Mouse (Mus musculus) liver, embryonic 14.5 days (tissue): Measurements from ENCODE around the gene Limk2. TPM values are rescaled to one million over a fixed set of nuclear protein-coding genes. Genes with fewer than 3 reads are reported as not detected.
A peak's percentile ranks its signal among the peaks of the same experiment; 100 is the strongest.

Experiments used
- ATAC-seq: fragments of 200-750 bp; cut with Nextera tagmentation; 2 replicates; pipeline ENCODE4 v1.8.0; 2017; ENCODE audit warnings: moderate number of reproducible peaks, mild to moderate bottlenecking, moderate library complexity; ENCODE audit not compliant: insufficient read depth
- DNase-seq, 3 experiments: peaks; one replicate each; pipeline ENCODE4 v3.0.0-alpha.2; 2012 to 2013; ENCODE audit warnings: low read depth in 3 of 3, low spot score in 3 of 3
- H3K27ac ChIP-seq: fragments of 300-500 bp; sonication (generic); 2 replicates; pipeline ENCODE4 v1.5.1; 2014; ENCODE audit warnings: moderate library complexity, mild to moderate bottlenecking, control low read depth, inconsistent platforms
- H3K27me3 ChIP-seq: fragments of 300-500 bp; sonication (generic); 2 replicates; pipeline ENCODE4 v1.6.1; 2014; ENCODE audit warnings: mild to moderate bottlenecking, low read length, moderate library complexity; ENCODE audit not compliant: control insufficient read depth, insufficient read depth
- H3K36me3 ChIP-seq: fragments of 300-500 bp; sonication (generic); replicated peaks from 2 replicates; pipeline ENCODE4 v1.6.1; 2014; ENCODE audit warnings: low read depth; ENCODE audit not compliant: control insufficient read depth, insufficient read depth
- H3K4me1 ChIP-seq, 2 experiments: fragments of 200-500 bp in 1 of 2; fragments of 300-500 bp in 1 of 2; sonication (generic) in 1 of 2; replicated peaks; 2 replicates each; pipeline ENCODE4 v1.6.1; 2012 to 2014; ENCODE audit warnings: antibody characterized with exemption in 1 of 2, inconsistent platforms in 1 of 2, low read length in 1 of 2; ENCODE audit not compliant: control insufficient read depth in 2 of 2, insufficient read depth in 2 of 2
- H3K4me2 ChIP-seq: fragments of 300-500 bp; sonication (generic); 2 replicates; pipeline ENCODE4 v1.6.1; 2014; ENCODE audit warnings: low read depth, mild to moderate bottlenecking, control low read depth, moderate library complexity
- H3K4me3 ChIP-seq, 2 experiments: fragments of 200-500 bp in 1 of 2; fragments of 300-500 bp in 1 of 2; sonication (generic) in 1 of 2; 2 replicates each; pipeline ENCODE4 v1.5.1; 2012 to 2014; ENCODE audit warnings: low read depth in 2 of 2, low read length in 2 of 2, mild to moderate bottlenecking in 2 of 2, control low read depth in 1 of 2, inconsistent platforms in 1 of 2, moderate library complexity in 1 of 2; ENCODE audit not compliant: insufficient read depth in 1 of 2
- H3K9ac ChIP-seq: fragments of 300-500 bp; sonication (generic); replicated peaks from 2 replicates; pipeline ENCODE4 v1.6.1; 2014; ENCODE audit warnings: mild to moderate bottlenecking, control low read depth, moderate library complexity
- H3K9me3 ChIP-seq: fragments of 300-500 bp; sonication (generic); 2 replicates; pipeline ENCODE4 v1.6.1; 2016; ENCODE audit warnings: low read length, mixed read lengths; ENCODE audit not compliant: control insufficient read depth
- CTCF ChIP-seq: IDR thresholded peaks from 2 replicates; pipeline ENCODE4 v1.5.1; 2016; ENCODE audit warnings: antibody characterized with exemption, low read depth, control low read depth
- EP300 ChIP-seq: IDR thresholded peaks from 2 replicates; pipeline ENCODE4 v1.6.1; 2016; ENCODE audit warnings: antibody characterized with exemption, low read depth
- WGBS: fragments of 180-500 bp; shearing (Covaris S2); extraction: QIAGEN DNeasy Blood & Tissue Kit; methylation state at CpG from one replicate; pipeline ENCODE4 v1.1.7; 2014; ENCODE audit not compliant: insufficient replicate concordance; 5-methylcytosine and 5-hydroxymethylcytosine counted together
- polyA plus RNA-seq, 2 experiments: library from polyadenylated mRNA; depleted of rRNA in 1 of 2; stranded (reverse) in 1 of 2; unstranded in 1 of 2; fragments of >200 nt; fragmentation: Nextera tagmentation in 1 of 2; extraction: Ambion mirVana in 1 of 2; gene quantifications; 2 replicates each; pipeline versions ENCODE4 v1.2.1 to v1.2.3; 2012 to 2014

The Limk2 gene
- polyA plus RNA-seq, 2 experiments: 7.0 to 7.1 TPM

DNA sequence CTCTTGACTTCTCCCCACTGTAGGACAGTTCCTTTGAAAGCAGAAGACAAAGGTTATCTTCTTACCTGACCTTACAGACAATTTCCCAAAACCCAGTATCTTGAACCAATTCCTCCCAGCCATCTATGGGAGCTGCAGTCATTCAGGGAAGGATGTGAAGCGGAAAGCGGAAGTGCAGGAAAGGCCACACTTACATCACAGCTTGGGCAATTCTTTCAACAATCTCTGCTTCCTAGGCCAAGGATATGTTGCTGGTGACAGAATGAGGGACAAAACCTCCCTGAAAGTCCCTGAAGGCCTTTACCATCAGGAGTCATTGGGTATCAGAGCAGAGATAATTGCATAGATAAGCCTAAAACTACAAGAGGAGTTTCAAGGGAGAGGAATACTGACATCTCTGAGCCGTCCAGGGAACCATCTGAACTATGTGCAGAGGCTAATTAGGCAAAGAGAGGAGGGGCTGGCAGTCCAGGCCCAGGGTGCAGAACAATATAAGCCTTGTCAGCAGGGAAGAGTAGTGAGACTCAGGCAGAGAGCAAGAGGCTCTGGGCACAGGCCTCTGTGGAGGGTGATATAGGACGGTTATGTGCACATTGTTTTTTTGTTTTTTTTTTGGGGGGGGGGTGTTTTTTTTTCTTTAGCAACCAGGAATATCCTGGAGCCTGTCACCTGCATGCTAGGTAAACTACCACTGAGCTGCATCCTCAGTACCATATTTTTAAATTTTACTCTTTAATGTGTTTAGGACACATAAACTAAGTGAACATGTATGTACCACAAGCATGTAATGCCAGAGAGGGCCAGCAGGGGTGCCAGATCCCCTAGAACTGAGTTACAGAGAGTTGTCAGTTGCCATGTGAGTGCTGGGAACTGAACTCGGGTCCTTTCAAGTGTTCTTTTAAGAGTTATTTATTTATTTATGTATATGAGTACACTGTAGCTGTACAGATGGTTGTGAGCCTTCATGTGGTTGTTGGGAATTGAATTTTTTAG is 26.1 kb downstream of the Limk2 start:
- ATAC-seq (no peak), DNase-seq (no peak)
- Histone ChIP-seq H3K4me2 (no peak overlapping the region), H3K4me1 (peaks cover 5 to 40% of the 10 kb centered on the region in 2 experiments), H3K4me3 (no peak overlapping the region), H3K9ac (no peak overlapping the region), H3K27ac (no peak overlapping the region), H3K36me3 (0 out of 2 replicates have a peak, but pooled peaks cover 3% of the 10 kb centered on the region), H3K27me3 (no peaks in the 10 kb centered on the region), H3K9me3 (no peaks in the 10 kb centered on the region)
- TF ChIP-seq EP300 (no peak), CTCF (peak; percentile 44)
- WGBS: 79% methylated on average over 5 of the region's 5 CpGs

- Histone ChIP-seq H3K4me1 (peaks cover 3 to 29% of the 10 kb centered on the region in 2 experiments; a peak in 3 of 4 replicates), H3K4me3 (no peak overlapping the region), H3K27me3 (no peaks in the 10 kb centered on the region), H3K36me3 (0 out of 2 replicates have a peak, but pooled peaks cover 3% of the 10 kb centered on the region), H3K9me3 (no peaks in the 10 kb centered on the region), H3K27ac (no peak overlapping the region), H3K9ac (no peak overlapping the region), H3K4me2 (no peak overlapping the region)
- ATAC-seq (peak; percentile 34; the same call in 1 of the 2 replicates), DNase-seq (no peak)
- WGBS: 68% methylated on average over 6 of the region's 6 CpGs
- TF ChIP-seq CTCF: no peak
- no peak for TF ChIP-seq EP300
These were observed 27.7 kb downstream of the Limk2 start for GRCm38 (mm10) chr11:3381148-3381814.

GRCm38 (mm10) chr11:3379427-3379826 is 29.6 kb downstream of the Limk2 start:
- H3K4me1 ChIP-seq: peaks cover 0 to 17% of the 10 kb centered on the region in 2 experiments; a peak in 2 of 4 replicates
- DNase-seq (no peak), ATAC-seq (peak; percentile 60)
- H3K4me3 ChIP-seq: no peak overlapping the region
- 31% methylated on average over 4 of the region's 4 CpGs for WGBS
- 0 out of 2 replicates have a peak, but pooled peaks cover 3% of the 10 kb centered on the region for H3K36me3 ChIP-seq
- H3K9ac ChIP-seq: no peak overlapping the region
- no peak for TF ChIP-seq EP300
- no peak for TF ChIP-seq CTCF
- H3K27ac ChIP-seq: no peak overlapping the region
- H3K27me3 ChIP-seq: no peaks in the 10 kb centered on the region
- H3K4me2 ChIP-seq: no peak overlapping the region
- no peaks in the 10 kb centered on the region for H3K9me3 ChIP-seq

GRCm38 (mm10) chr11:3374741-3375140 is 34.2 kb downstream of the Limk2 start:
- TF ChIP-seq CTCF (no peak), EP300 (no peak)
- Histone ChIP-seq H3K4me3 (no peak overlapping the region), H3K9me3 (no peaks in the 10 kb centered on the region), H3K27ac (no peak overlapping the region), H3K4me1 (peaks cover 0 to 11% of the 10 kb centered on the region in 2 experiments; a peak in 2 of 4 replicates), H3K9ac (no peak overlapping the region), H3K27me3 (no peaks in the 10 kb centered on the region), H3K36me3 (no peaks in the 10 kb centered on the region), H3K4me2 (no peak overlapping the region)
- 70% methylated on average over 12 of the region's 12 CpGs for WGBS
- no peak for DNase-seq
- ATAC-seq: no peak

- TF ChIP-seq CTCF (no peak), EP300 (no peak)
- peaks cover 0 to 7% of the 10 kb centered on the region in 2 experiments; a peak in 2 of 4 replicates for H3K4me1 ChIP-seq
- no peaks in the 10 kb centered on the region for H3K9me3 ChIP-seq
- ATAC-seq (no peak), DNase-seq (no peak)
- H3K4me2 ChIP-seq: no peak overlapping the region
- 59% methylated on average over 7 of the region's 7 CpGs for WGBS
- H3K27ac ChIP-seq: no peak overlapping the region
- no peaks in the 10 kb centered on the region for H3K27me3 ChIP-seq
- H3K36me3 ChIP-seq: no peaks in the 10 kb centered on the region
- no peak overlapping the region for H3K9ac ChIP-seq
- no peak overlapping the region for H3K4me3 ChIP-seq
These were observed 34.7 kb downstream of the Limk2 start for GRCm38 (mm10) chr11:3374293-3374645.
